In the genomic region with DNA sequence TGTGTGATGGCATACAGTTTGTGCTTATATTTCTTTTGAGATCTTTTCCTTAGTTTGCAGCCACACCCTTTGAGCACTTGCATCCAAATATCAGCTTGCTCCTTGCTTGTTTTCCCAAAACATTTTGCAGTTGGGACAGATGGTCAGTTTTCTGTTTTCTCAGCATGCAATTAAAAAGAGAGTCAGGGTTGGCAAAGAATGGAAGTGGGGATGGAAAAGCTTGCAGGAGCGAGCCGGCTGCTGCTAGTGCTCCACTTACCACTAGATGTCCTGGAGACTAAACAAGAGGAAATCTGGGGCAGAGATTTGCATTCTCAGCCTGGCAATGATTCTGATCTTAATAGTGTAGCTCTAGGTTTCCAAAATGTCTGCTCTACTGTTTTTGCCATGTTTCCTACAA, we compare ENCODE assay signal across 9 mouse cellular contexts.
DNase-seq lines count a peak whose midpoint lies in the region; ATAC-seq and TF ChIP-seq lines count a peak whose summit lies in the region.
"Had no signal": no experiment of that assay in that cellular context is flagged by ENCODE, and none has a peak within 500 bp of the region (broad histone marks: within the 10 kb centered on the region; RNA-seq: fewer than 3 reads in every experiment).

No protein-coding gene starts in this region.

- peak; percentile 18; the same call in 1 of the 2 replicates for TF ChIP-seq CTCF in liver, postnatal 0 days (IDR thresholded peaks at IDR 0.05; ENCODE audit: low read depth)

- no peaks in the 10 kb centered on the region for H3K4me1 ChIP-seq in liver, postnatal 0 days (ENCODE audit: insufficient read depth)
- no peaks in the 10 kb centered on the region for H3K4me1 ChIP-seq in liver, embryonic 11.5 days (replicated peaks; ENCODE audit: control insufficient read depth, insufficient read depth, low read length)
- H3K4me1 ChIP-seq in forebrain, embryonic 16.5 days (replicated peaks; ENCODE audit: control insufficient read depth, insufficient read depth, low read length), result peaks cover 6% of the 10 kb centered on the region; the same call in 1 of the 2 replicates
- no peaks in the 10 kb centered on the region for H3K4me1 ChIP-seq in neural tube, embryonic 15.5 days
- H3K4me1 ChIP-seq: liver, embryonic 13.5 days; neural tube, embryonic 13.5 days had no signal

- DNase-seq in liver, postnatal 0 days, result no peak
- no peak for DNase-seq in liver, embryonic 11.5 days (ENCODE audit: low spot score)
- DNase-seq in cerebellum, adult 11 months, result peak; percentile 86
- DNase-seq in right cerebral cortex, adult 2 months (ENCODE audit: low spot score in 2 of 2), result peak; percentile 41 to 60
- DNase-seq: liver, embryonic 13.5 days had no signal

- TF ChIP-seq EP300 in liver, postnatal 0 days (IDR thresholded peaks at IDR 0.05; ENCODE audit: low read depth), result no peak

- no peak overlapping the region for H3K9ac ChIP-seq in liver, postnatal 0 days (replicated peaks)
- H3K9ac ChIP-seq in liver, embryonic 11.5 days (ENCODE audit: low read depth, low read length), result no peak overlapping the region
- no peak overlapping the region for H3K9ac ChIP-seq in forebrain, embryonic 16.5 days (replicated peaks; ENCODE audit: low read depth, low read length)
- no peak overlapping the region for H3K9ac ChIP-seq in neural tube, embryonic 15.5 days (replicated peaks)
- H3K9ac ChIP-seq: liver, embryonic 13.5 days; neural tube, embryonic 13.5 days had no signal

- no peak overlapping the region for H3K27ac ChIP-seq in liver, postnatal 0 days (ENCODE audit: low read depth)
- H3K27ac ChIP-seq in liver, embryonic 11.5 days (ENCODE audit: low read depth, low read length), result no peak overlapping the region
- no peak overlapping the region for H3K27ac ChIP-seq in forebrain, embryonic 16.5 days (ENCODE audit: low read length)
- no peak overlapping the region for H3K27ac ChIP-seq in neural tube, embryonic 15.5 days (replicated peaks)
- H3K27ac ChIP-seq: liver, embryonic 13.5 days; neural tube, embryonic 13.5 days had no signal

- H3K27me3 ChIP-seq in liver, postnatal 0 days (ENCODE audit: insufficient read depth, low read length), result no peaks in the 10 kb centered on the region
- no peaks in the 10 kb centered on the region for H3K27me3 ChIP-seq in liver, embryonic 11.5 days (replicated peaks; ENCODE audit: control insufficient read depth, insufficient read depth, low read length)
- no peaks in the 10 kb centered on the region for H3K27me3 ChIP-seq in forebrain, embryonic 16.5 days (replicated peaks; ENCODE audit: control insufficient read depth, insufficient read depth, low read length)
- H3K27me3 ChIP-seq in neural tube, embryonic 15.5 days (replicated peaks), result no peaks in the 10 kb centered on the region
- H3K27me3 ChIP-seq: liver, embryonic 13.5 days; neural tube, embryonic 13.5 days had no signal

- H3K9me3 ChIP-seq in liver, postnatal 0 days (ENCODE audit: low read length), result no peaks in the 10 kb centered on the region; the same call in 1 of the 2 replicates
- 0 out of 2 replicates have a peak, but pooled peaks cover 2% of the 10 kb centered on the region for H3K9me3 ChIP-seq in liver, embryonic 11.5 days (ENCODE audit: control insufficient read depth, low read length)
- no peaks in the 10 kb centered on the region; the same call in 1 of the 2 replicates for H3K9me3 ChIP-seq in forebrain, embryonic 16.5 days (ENCODE audit: control insufficient read depth, low read length)
- no peaks in the 10 kb centered on the region for H3K9me3 ChIP-seq in neural tube, embryonic 15.5 days (replicated peaks)
- H3K9me3 ChIP-seq: neural tube, embryonic 13.5 days had no signal

- 36% methylated on average over 2 of the region's 2 CpGs for WGBS in liver, postnatal 0 days (ENCODE audit: insufficient replicate concordance)
- WGBS in liver, embryonic 11.5 days, result 13% methylated on average over 2 of the region's 2 CpGs
- 0% methylated on average over 2 of the region's 2 CpGs for WGBS in forebrain, embryonic 16.5 days
- WGBS in neural tube, embryonic 15.5 days, result 26% methylated on average over 2 of the region's 2 CpGs

- H3K4me2 ChIP-seq in liver, postnatal 0 days (ENCODE audit: low read depth, low read length), result no peak overlapping the region
- H3K4me2 ChIP-seq in liver, embryonic 11.5 days, result no peak overlapping the region
- no peak overlapping the region for H3K4me2 ChIP-seq in forebrain, embryonic 16.5 days (ENCODE audit: low read length)
- no peak overlapping the region for H3K4me2 ChIP-seq in neural tube, embryonic 15.5 days
- H3K4me2 ChIP-seq: liver, embryonic 13.5 days; neural tube, embryonic 13.5 days had no signal

- no peak overlapping the region for H3K4me3 ChIP-seq in liver, postnatal 0 days (ENCODE audit: low read depth, low read length)
- no peak overlapping the region for H3K4me3 ChIP-seq in liver, embryonic 11.5 days (ENCODE audit: low read depth, low read length)
- no peak overlapping the region for H3K4me3 ChIP-seq in forebrain, embryonic 16.5 days (replicated peaks; ENCODE audit: low read length)
- H3K4me3 ChIP-seq in neural tube, embryonic 15.5 days (replicated peaks), result no peak overlapping the region
- H3K4me3 ChIP-seq: liver, embryonic 13.5 days; neural tube, embryonic 13.5 days had no signal

- no peaks in the 10 kb centered on the region for H3K36me3 ChIP-seq in liver, postnatal 0 days (replicated peaks; ENCODE audit: insufficient read depth, low read length)
- no peaks in the 10 kb centered on the region for H3K36me3 ChIP-seq in liver, embryonic 11.5 days (ENCODE audit: control insufficient read depth, insufficient read depth, low read length)
- H3K36me3 ChIP-seq in forebrain, embryonic 16.5 days (ENCODE audit: control insufficient read depth, insufficient read depth), result no peaks in the 10 kb centered on the region
- no peaks in the 10 kb centered on the region for H3K36me3 ChIP-seq in neural tube, embryonic 15.5 days
- H3K36me3 ChIP-seq: liver, embryonic 13.5 days; neural tube, embryonic 13.5 days had no signal

- no peak for ATAC-seq in liver, postnatal 0 days
- ATAC-seq in liver, embryonic 11.5 days (replicated peaks; ENCODE audit: low FRiP score), result no peak
- peak; percentile 74 for ATAC-seq in forebrain, embryonic 16.5 days
- no peak for ATAC-seq in megakaryocyte progenitor cell, adult 5-6 weeks (replicated peaks; ENCODE audit: poor library complexity)
- no peak for ATAC-seq in neural tube, embryonic 15.5 days (ENCODE audit: low FRiP score)

Comparison
In these comparisons a context has a peak if more than half of its experiments do, and no peak if none do; other contexts are left out.
1. DNase-seq: peak in cerebellum, adult 11 months (single experiment) and right cerebral cortex, adult 2 months (2 of 2); none in liver, postnatal 0 days (single experiment) and liver, embryonic 11.5 days (single experiment).